Mouse (Mus musculus) thymus, adult 2 months (tissue): ENCODE measurements around the gene Gm7030.
"Not testable (repeated sequence)": the region's sequence is repeated elsewhere in the genome, so short reads cannot be mapped to it uniquely, and the experiment has no call there.

Experiments
- CTCF ChIP-seq: fragments of 200-500 bp; IDR thresholded peaks from 2 replicates; pipeline ENCODE4 v1.5.1; 2012; ENCODE audit warnings: mild to moderate bottlenecking, control low read depth, low read length, moderate library complexity, borderline replicate concordance; ENCODE audit not compliant: control insufficient read depth, poor library complexity, insufficient read depth; ENCODE audit errors: extremely low read depth
- POLR2A ChIP-seq: fragments of 200-500 bp; IDR thresholded peaks from 2 replicates; pipeline ENCODE4 v1.6.1; 2012; ENCODE audit warnings: mild to moderate bottlenecking, low read length, control low read depth, moderate library complexity; ENCODE audit not compliant: control insufficient read depth, poor library complexity, insufficient read depth; ENCODE audit errors: extremely low read depth

- not testable (repeated sequence) for TF ChIP-seq CTCF, POLR2A
These were observed 39.9 kb upstream of the Gm7030 start for GRCm38 (mm10) chr17:36169094-36169493.
